Mouse (Mus musculus) adrenal gland, postnatal 4 days (tissue): ENCODE results near the gene Kif16b. TPM values are rescaled to one million over a fixed set of nuclear protein-coding genes. Genes with fewer than 3 reads are reported as not detected.

Experiments
- DNase-seq, 2 experiments: peaks; one replicate each; pipeline ENCODE4 v3.0.0; 2021 to 2022; ENCODE audit warnings: low spot score in 2 of 2, mixed read lengths in 2 of 2
- total RNA-seq, 2 experiments: library from RNA; stranded (reverse); gene quantifications; 2 replicates each; pipeline ENCODE4 v1.2.3; 2021

Kif16b gene
- total RNA-seq, 2 experiments from 2014 or later, result 22.6 to 26.0 TPM

DNA sequence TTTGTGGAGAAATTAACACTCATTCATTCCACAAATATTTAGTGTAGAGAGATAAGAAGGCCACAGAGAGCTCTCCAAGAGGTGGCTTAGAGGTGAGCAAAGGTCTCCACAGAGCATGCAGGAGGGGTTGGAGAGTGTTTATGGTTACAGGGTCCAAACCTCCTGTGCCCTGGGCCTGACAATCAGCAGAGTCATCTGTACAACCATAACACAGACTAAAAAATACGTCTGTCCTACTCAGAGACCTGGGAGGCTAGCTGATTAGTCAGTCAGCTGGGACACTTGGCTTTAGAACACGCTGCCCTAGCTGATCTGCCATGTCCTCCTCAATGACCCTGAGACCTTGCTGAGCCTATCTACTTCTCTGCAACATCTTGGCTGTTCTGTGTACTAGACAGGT is 24.7 kb downstream of the Kif16b start:
- no peak for DNase-seq

- no peak for DNase-seq
Measured at GRCm38 (mm10) chr2:142875936-142876335, 25.4 kb downstream of the Kif16b start.

GRCm38 (mm10) chr2:142874562-142874961 is 26.8 kb downstream of the Kif16b start:
- peak in 1 of 2 experiments; percentile 9 for DNase-seq

DNA sequence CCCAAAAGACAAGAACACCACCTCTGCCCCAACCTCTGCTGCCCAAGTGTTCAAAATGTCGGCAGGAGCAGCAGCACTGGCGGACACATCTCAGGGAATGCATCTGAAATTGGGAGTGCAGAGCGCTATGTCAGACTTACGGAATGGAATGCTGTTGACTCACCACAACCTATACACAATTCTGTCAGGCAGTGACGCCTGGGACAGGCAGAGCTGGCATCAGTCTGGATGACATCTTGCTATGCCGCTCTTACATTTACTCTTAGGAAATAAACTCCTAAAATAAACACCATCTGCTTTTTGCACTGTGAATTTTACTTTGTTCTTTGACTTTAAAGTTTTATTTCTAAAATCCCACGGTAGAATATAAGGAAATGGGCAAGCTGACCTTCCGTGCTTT is 31.3 kb downstream of the Kif16b start:
- DNase-seq, result no peak

DNA sequence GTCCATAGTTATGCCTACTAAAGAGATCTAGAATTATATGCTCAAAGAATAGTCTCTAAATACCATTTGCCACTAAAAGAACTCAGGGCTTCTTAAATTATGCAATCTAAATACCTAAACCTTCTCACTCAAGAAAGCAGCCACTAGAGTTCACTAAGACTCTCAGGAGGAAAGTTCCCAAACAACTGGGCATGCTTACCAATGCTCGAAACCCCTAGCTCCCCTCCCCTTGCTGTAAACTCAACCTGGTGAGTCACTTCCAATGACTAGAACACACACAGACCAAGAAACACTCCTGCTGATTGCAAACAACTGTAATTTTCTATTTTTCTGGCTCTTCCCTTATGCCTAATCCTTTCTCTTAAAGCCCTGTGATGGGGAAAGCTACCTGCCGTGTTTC is 33.9 kb downstream of the Kif16b start:
- DNase-seq, result no peak

GRCm38 (mm10) chr2:142860994-142861393 is 40.3 kb downstream of the Kif16b start:
- no peak for DNase-seq

DNA sequence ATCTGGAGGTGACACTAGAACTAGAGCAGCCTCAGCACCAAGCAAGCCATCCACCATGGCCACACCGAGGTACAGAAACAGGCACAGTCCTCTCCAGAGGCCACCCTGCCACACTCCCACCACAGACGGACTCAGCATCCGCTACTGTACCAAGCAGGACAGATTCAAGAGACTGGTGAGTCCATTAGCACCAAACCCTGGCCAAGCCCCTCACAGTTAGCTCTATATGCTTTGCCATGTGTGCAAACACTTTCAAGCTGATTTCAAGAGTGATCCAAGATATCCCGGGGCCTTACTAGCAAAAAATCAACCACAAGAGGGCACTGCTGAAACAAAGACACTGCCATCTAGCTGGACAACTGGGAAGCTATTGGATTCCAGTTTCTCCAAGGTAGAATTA is 41.9 kb downstream of the Kif16b start:
- peak in 1 of 2 experiments; percentile 9 for DNase-seq

- no peak for DNase-seq
Measured at GRCm38 (mm10) chr2:142838775-142839174, 62.6 kb downstream of the Kif16b start.

DNA sequence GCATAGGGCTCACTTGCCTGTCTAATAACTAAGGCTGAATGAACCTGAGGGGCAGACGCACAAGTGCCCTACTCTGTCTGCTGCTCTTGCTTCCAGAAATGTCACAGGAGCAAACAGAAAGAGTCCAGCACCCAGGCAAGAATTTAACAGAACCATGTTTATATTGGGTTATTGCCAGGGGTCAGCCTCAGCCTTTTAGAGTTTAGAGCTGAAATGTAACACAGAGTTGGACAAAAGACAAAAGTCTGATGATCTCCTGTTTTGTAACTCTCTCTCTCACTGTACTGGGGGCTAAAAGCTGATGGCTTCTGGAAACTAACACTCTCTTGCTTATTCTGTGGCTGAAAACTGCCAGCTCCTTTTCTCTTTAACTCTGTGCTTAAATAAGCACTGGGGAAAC is 63.2 kb downstream of the Kif16b start:
- DNase-seq, result no peak

GRCm38 (mm10) chr2:142834751-142835150 is 66.6 kb downstream of the Kif16b start:
- no peak for DNase-seq

- no peak for DNase-seq
Measured at GRCm38 (mm10) chr2:142832617-142833422, 68.5 kb downstream of the Kif16b start.

- no peak for DNase-seq
Measured at GRCm38 (mm10) chr2:142813033-142813432, 88.3 kb downstream of the Kif16b start.

- DNase-seq, result no peak
Measured at GRCm38 (mm10) chr2:142803760-142804448, 97.4 kb downstream of the Kif16b start.

DNA sequence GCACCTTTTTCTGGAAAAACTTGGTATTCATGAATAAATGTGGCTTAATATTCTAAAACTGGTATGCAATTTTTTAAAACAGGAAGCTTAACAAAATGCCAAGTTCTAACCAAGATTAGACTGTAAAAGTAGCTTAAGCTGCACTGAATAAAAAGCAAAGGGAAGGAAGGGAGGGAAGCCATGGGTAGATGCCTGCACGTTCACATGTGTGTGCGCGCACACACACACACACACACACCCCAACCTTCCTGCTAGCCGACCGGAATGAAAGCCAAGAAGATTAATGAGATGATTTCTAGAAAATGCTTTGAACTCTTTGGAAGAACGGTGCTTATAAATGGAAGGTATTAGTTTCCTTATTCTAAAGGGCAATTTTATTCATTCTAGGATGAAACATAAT is 104.0 kb downstream of the Kif16b start:
- DNase-seq, result no peak

GRCm38 (mm10) chr2:142775358-142775757 is 126.0 kb downstream of the Kif16b start:
- no peak for DNase-seq

GRCm38 (mm10) chr2:142774752-142775151 is 126.6 kb downstream of the Kif16b start:
- no peak for DNase-seq

DNA sequence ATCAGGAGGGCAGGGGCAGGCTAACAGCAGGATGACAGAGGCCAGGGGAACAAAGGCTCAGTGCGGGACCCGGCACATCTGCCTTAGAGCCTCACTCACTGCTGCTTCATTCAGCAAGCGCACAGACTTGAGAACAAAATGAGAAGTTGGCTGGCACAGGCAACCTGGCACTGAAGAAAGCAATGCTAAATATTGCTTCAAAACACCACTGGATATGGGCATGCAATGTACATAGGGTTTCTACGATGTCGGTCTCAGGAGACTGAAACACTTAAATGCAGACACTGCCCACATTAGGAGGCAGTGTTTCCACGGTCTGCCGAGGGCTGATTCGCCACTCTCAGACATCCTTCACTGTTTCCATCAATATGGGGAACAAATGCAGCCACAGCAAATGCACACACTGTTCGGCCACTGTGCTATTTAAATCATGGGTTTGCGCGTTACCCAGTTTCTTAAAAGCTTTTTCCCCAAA is 131.6 kb downstream of the Kif16b start:
- no peak for DNase-seq

- DNase-seq, result no peak
Measured at GRCm38 (mm10) chr2:142764276-142764675, 137.1 kb downstream of the Kif16b start.

GRCm38 (mm10) chr2:142760843-142761242 is 140.5 kb downstream of the Kif16b start:
- DNase-seq, result no peak

DNA sequence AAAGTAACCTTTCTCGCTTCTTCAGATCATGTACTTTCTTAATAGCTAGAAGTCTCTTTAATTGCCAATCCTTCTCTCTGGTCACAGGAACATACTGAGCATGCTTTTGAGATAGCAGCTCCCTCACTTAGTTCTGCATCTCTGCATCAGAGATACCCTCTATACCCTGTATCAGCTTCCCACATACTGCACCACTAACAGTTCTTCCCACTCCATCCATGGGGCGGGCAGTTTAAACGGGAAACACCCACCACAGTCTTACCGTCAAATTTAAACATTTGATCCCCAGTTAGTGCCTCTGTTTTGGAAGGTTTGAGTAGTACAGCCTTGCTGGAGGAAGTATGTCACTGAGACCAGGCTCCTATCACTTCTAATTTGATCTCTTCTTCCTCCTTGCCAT is 142.1 kb downstream of the Kif16b start:
- no peak for DNase-seq

DNA sequence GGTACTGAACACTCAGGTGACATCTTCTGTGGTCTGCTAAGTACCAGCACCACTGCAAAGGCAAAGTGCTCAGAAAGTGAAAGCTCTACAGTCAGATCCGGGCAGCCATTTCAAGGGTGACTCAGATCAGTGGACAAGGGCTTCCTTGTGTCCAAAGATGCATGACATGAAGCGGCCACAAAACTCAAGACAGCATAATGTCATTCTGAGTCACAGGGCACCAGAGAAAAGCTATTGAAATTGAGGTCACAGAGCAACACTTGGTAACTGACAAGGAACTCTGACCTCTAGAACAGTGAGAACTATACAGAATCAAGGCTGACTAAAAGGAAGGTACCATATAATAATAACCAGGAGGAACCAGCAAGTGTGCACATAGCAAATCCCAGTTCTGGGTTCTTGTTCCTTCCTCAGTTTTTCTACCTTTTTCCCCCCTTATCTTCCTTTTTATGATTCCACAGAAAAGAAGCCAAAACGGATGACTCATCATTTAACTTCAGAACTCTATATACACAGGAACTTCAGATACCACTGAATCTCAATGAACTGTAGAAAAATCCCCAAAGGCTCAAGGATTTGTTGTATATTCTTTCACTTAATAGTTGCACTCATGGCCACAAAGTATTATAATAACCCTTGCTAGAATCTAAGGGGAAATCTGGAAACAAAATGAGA is 143.1 kb downstream of the Kif16b start:
- no peak for DNase-seq

DNA sequence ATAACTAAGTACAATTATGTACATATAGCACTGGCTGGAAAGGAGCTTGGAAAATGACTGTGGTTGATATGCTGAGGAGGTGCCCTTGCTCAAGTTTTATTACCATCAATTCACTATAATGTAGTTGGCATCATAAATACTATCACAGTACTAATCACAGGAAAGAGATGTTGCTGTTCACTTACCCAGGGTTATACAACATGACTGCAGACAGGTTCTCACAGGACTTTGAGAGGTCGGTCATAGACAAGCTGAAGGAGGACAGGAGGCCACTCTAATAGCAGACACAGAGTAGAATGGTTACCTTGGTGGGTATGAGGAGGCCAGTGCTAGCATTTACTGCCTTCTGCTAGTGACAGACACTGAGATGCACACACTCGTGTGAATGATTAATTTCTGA is 162.0 kb downstream of the Kif16b start:
- DNase-seq, result no peak
